Mouse (Mus musculus): Measurements from ENCODE around the gene Gmpr.

GRCm38 (mm10) chr13:45486598-45486997, 20.6 kb upstream of the Gmpr start:
- TF ChIP-seq GATA1 (IDR thresholded peaks at IDR 0.05; ENCODE audit: borderline replicate concordance, low read length) (no peak), FLI1 (IDR thresholded peaks at IDR 0.05; ENCODE audit: low read length) (no peak)
